Mouse (Mus musculus) forebrain, embryonic 16.5 days (tissue): ENCODE measurements around the gene Dusp5. TPM values are rescaled to one million over a fixed set of nuclear protein-coding genes. Genes with fewer than 3 reads are reported as not detected.

Source experiments
- ATAC-seq: fragments of 200-750 bp; cut with Nextera tagmentation; 2 replicates; pipeline ENCODE4 v1.8.0; 2017; ENCODE audit warnings: mild to moderate bottlenecking, moderate library complexity
- H3K27ac ChIP-seq: fragments of 300-500 bp; sonication (generic); 2 replicates; pipeline ENCODE4 v1.5.1; 2014; ENCODE audit warnings: low read length, control low read depth
- H3K27me3 ChIP-seq: fragments of 300-500 bp; sonication (generic); replicated peaks from 2 replicates; pipeline ENCODE4 v1.6.1; 2014; ENCODE audit warnings: low read length; ENCODE audit not compliant: control insufficient read depth, insufficient read depth
- H3K36me3 ChIP-seq: fragments of 300-500 bp; sonication (generic); 2 replicates; pipeline ENCODE4 v1.6.1; 2014; ENCODE audit not compliant: control insufficient read depth, insufficient read depth
- H3K4me1 ChIP-seq: fragments of 300-500 bp; sonication (generic); replicated peaks from 2 replicates; pipeline ENCODE4 v1.6.1; 2014; ENCODE audit warnings: low read length; ENCODE audit not compliant: control insufficient read depth, insufficient read depth
- H3K4me2 ChIP-seq: fragments of 300-500 bp; sonication (generic); 2 replicates; pipeline ENCODE4 v1.6.1; 2014; ENCODE audit warnings: mild to moderate bottlenecking, low read length, control low read depth
- H3K4me3 ChIP-seq: fragments of 300-500 bp; sonication (generic); replicated peaks from 2 replicates; pipeline ENCODE4 v1.5.1; 2014; ENCODE audit warnings: mild to moderate bottlenecking, low read length, control low read depth
- H3K9ac ChIP-seq: fragments of 300-500 bp; sonication (generic); replicated peaks from 2 replicates; pipeline ENCODE4 v1.6.1; 2014; ENCODE audit warnings: low read depth, low read length, control low read depth
- H3K9me3 ChIP-seq: fragments of 300-500 bp; sonication (generic); 2 replicates; pipeline ENCODE4 v1.6.1; 2016; ENCODE audit warnings: low read length; ENCODE audit not compliant: control insufficient read depth
- WGBS: fragments of 180-500 bp; shearing (Covaris S2); extraction: QIAGEN DNeasy Blood & Tissue Kit; methylation state at CpG from one replicate; pipeline ENCODE4 v1.1.7; 2014; 5-methylcytosine and 5-hydroxymethylcytosine counted together
- polyA plus RNA-seq: library from polyadenylated mRNA; unstranded; fragments of >200 nt; fragmentation: Nextera tagmentation; extraction: Ambion mirVana; gene quantifications from 2 replicates; pipeline ENCODE4 v1.2.1, GENCODE M21; 2015

Dusp5 gene
- polyA plus RNA-seq, 1 experiment from 2014 or later = 3.9 TPM

DNA sequence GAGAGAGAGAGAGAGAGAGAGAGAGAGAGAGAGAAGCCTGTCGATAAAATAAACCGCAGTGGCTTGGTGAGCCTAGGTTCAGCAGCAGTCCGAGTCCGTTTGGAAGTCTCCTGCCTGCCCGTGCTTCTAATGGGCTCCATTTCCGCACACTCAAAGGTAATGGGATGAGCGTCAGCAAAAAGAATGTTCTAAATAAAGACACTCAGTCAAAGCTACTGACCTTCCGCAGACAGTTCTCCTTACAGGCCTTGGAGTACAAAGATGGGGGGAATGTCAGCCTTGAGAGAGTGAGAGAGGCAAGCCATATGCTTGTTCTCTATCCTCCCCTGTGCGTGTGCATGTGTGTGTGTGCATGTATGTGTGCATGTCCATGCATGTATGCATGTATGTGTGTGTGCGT is 23.2 kb upstream of the Dusp5 start:
- ATAC-seq = no peak
- WGBS = 83% methylated on average over 10 of the region's 10 CpGs
- Histone ChIP-seq H3K9ac (no peak overlapping the region), H3K36me3 (no peaks in the 10 kb centered on the region), H3K27me3 (no peaks in the 10 kb centered on the region), H3K4me2 (no peak overlapping the region), H3K4me3 (no peak overlapping the region), H3K4me1 (no peaks in the 10 kb centered on the region), H3K9me3 (no peaks in the 10 kb centered on the region), H3K27ac (no peak overlapping the region)

DNA sequence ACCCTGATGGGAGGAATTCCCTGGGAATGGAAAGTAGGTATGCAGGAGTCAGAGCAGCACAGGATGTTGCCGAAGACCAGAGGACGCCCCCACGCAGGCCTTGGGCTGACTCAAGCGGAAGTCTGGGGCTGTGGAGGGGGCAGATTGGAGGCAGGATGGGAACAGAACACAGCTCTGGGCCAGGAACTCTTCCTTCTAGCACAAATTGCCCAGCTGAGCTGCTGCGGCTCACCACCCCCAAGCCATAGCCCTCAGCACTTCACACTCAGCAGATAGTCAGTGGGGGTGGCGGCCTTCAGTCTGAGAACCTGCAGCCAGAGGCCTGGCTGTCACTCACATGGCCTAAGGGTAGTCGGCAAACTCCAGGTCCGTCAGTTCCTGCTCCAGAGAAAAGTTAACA is 21.4 kb upstream of the Dusp5 start:
- Histone ChIP-seq H3K27ac (no peak overlapping the region), H3K9ac (no peak overlapping the region), H3K27me3 (no peaks in the 10 kb centered on the region), H3K4me2 (no peak overlapping the region), H3K4me1 (no peaks in the 10 kb centered on the region), H3K4me3 (no peak overlapping the region), H3K36me3 (no peaks in the 10 kb centered on the region), H3K9me3 (no peaks in the 10 kb centered on the region)
- 59% methylated on average over 8 of the region's 8 CpGs for WGBS
- ATAC-seq = no peak

DNA sequence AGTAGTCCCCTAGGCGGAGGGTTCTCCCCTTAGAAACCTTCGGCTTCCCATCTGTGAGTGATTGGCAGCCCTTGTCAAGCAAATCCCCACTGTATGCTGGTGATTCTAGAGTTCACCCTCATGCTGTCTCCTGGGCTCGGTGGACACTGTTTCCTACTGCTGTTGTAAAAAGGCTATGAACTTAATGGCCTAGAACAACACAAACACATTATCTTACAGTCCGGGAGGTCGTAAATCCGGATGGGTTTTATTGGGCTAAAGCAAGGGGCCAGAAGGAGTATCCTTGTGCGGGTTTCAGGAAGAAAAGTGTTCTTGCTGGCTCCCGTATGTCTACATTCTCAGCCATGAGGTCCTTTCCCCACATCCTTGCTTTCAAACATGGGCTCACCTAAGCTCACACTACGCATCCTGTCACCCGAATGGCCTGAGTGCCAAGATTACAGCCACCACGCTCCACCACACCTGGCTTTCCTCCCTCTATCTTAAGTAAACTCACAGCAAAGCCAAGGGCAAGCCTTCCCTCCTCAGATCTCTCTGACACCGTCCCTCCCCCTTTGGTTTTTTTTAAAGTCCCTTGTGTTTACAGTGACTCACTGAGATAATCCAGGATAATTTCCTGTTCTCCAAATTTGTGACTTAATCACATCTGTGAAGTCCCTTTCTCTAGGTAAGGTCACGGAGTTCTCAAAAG is 17.5 kb upstream of the Dusp5 start:
- Histone ChIP-seq H3K27ac (no peak overlapping the region), H3K27me3 (no peaks in the 10 kb centered on the region), H3K9me3 (no peaks in the 10 kb centered on the region), H3K36me3 (no peaks in the 10 kb centered on the region), H3K4me3 (no peak overlapping the region), H3K9ac (no peak overlapping the region), H3K4me2 (no peak overlapping the region), H3K4me1 (no peaks in the 10 kb centered on the region)
- no peak for ATAC-seq
- 89% methylated on average over 13 of the region's 13 CpGs for WGBS

DNA sequence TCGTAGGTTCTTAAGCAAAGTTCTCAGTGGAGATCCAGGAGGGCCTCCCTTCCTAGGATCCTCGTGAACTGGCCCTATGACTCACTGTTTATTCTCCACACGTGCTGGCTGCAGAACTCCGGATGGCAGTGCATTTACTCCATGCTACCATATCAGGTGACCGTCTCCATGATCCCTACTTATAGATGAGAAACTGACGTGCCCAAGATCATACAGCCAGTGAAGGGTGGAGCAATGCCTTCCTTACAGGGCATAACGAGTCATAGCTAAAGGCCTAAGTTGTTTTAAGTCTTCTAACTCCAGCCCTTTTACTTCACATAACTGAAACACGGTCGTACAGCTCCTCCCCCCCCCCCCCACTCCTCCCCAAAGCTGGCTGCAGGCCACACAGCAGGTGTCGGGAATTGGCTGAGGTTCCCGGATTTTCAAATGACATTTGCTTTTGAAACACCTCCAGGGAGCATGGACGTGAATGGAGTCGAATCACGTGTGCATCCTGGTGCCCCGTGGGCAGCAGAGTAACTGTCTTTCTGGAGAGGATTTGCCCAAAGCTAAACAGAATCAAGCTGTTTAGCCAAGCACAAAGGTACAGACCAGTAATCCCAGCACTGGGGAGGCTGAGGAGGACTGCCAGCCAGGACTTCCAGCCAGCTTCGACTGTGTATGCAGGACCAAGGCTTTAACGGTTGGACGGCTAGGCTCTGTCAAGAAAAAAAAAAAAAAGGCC is 11.4 kb upstream of the Dusp5 start:
- H3K4me1 ChIP-seq = peaks cover 10% of the 10 kb centered on the region; the same call in 1 of the 2 replicates
- no peak overlapping the region for H3K4me2 ChIP-seq
- H3K4me3 ChIP-seq = no peak overlapping the region
- no peaks in the 10 kb centered on the region for H3K27me3 ChIP-seq
- no peaks in the 10 kb centered on the region for H3K9me3 ChIP-seq
- no peak overlapping the region for H3K9ac ChIP-seq
- H3K36me3 ChIP-seq = no peaks in the 10 kb centered on the region
- H3K27ac ChIP-seq = no peak overlapping the region
- ATAC-seq = peak; percentile 88
- 16% methylated on average over 18 of the region's 18 CpGs for WGBS

DNA sequence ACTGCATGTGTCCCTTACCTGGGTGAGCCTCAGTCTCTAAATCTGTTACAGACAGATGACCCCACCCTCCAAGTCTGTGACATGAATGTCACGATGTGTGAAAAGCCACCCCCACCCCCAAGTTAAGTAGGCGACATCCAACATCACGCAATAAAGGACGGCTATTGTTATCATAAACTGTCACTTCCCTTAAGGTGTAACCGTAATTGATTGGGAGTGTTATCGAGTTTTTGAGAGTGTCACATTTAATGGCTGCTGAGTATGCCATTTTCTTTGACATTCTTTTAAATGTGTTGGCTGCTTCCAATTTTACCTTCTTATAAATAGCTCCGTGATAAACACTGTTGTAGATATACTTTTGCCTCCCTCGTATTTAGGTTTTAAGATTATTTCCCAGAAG is 9.4 kb upstream of the Dusp5 start:
- no peak for ATAC-seq

GRCm38 (mm10) chr19:53519981-53520380 is 8.9 kb upstream of the Dusp5 start:
- Histone ChIP-seq H3K4me1 (peaks cover 10% of the 10 kb centered on the region; the same call in 1 of the 2 replicates), H3K9me3 (no peaks in the 10 kb centered on the region), H3K4me2 (no peak overlapping the region), H3K4me3 (no peak overlapping the region), H3K36me3 (no peaks in the 10 kb centered on the region), H3K27me3 (no peaks in the 10 kb centered on the region), H3K9ac (no peak overlapping the region), H3K27ac (no peak overlapping the region)
- 87% methylated on average over 10 of the region's 10 CpGs for WGBS
- no peak for ATAC-seq

More for the DNA sequence above, 9.4 kb upstream of the Dusp5 start:
- Histone ChIP-seq H3K9me3 (no peaks in the 10 kb centered on the region), H3K9ac (no peak overlapping the region), H3K4me2 (no peak overlapping the region), H3K4me1 (peaks cover 10% of the 10 kb centered on the region; the same call in 1 of the 2 replicates), H3K27me3 (no peaks in the 10 kb centered on the region), H3K27ac (no peak overlapping the region), H3K4me3 (no peak overlapping the region), H3K36me3 (no peaks in the 10 kb centered on the region)
- 90% methylated on average over 8 of the region's 8 CpGs for WGBS

- no peaks in the 10 kb centered on the region for H3K36me3 ChIP-seq
- no peak overlapping the region for H3K27ac ChIP-seq
- peaks cover 10% of the 10 kb centered on the region; the same call in 1 of the 2 replicates for H3K4me1 ChIP-seq
- no peak overlapping the region for H3K4me3 ChIP-seq
- ATAC-seq = no peak
- H3K4me2 ChIP-seq = no peak overlapping the region
- H3K27me3 ChIP-seq = no peaks in the 10 kb centered on the region
- H3K9me3 ChIP-seq = no peaks in the 10 kb centered on the region
- H3K9ac ChIP-seq = no peak overlapping the region
- WGBS = 59% methylated on average over 11 of the region's 11 CpGs
Measured at GRCm38 (mm10) chr19:53521137-53521795, 7.6 kb upstream of the Dusp5 start.

DNA sequence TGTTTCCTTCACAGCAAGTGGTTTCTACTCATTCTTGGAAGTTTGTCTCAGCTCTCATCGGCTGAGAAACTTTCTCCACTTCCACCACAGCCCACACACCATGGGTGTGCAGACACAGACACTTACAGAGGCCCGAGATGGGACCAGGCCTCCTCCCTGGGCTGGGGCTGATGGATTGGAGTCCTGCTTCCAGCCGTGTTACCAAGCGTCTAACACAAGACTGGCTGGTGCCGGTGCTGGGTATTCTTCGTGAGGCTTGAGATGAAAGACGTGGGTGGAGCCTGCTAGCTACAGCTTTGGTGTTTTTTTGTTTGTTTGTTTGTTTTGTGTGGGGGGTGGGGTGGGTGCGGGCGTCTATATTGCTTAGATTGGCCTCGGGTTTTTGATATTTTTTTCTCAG is 1.4 kb upstream of the Dusp5 start:
- H3K36me3 ChIP-seq = no peaks in the 10 kb centered on the region
- H3K27ac ChIP-seq = no peak overlapping the region
- no peak for ATAC-seq
- peaks cover 15% of the 10 kb centered on the region for H3K4me1 ChIP-seq
- no peak overlapping the region for H3K4me3 ChIP-seq
- H3K4me2 ChIP-seq = no peak overlapping the region
- H3K27me3 ChIP-seq = peaks cover 19% of the 10 kb centered on the region
- H3K9ac ChIP-seq = no peak overlapping the region
- no peaks in the 10 kb centered on the region for H3K9me3 ChIP-seq
- WGBS = 23% methylated on average over 10 of the region's 10 CpGs

DNA sequence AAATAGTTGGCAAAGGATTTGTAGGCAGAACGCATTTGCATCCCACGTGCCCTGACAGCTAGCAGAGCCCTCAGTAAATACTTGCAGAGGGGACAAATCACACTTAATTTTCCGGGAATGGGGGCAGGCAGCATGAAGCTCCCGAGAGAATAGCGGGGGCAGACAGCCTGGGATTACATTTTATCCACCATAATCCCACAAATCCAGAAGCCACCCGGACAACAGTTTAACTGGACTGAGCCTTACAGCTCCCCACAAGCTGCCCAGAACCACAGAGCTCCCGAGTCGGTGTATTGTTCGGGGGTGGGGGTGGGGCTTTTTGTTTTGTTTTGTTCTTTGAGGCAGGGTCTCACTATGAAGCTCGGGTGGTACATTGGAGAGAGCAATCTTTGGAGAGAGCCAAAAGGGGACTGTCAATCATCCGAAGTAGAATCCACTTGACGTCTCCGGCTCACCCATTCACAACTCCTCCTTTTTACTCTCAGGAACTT is 733 bp upstream of the Dusp5 start:
- peak overlapping the region; percentile 71 for H3K4me3 ChIP-seq
- peak overlapping the region; percentile 83 for H3K4me2 ChIP-seq
- H3K36me3 ChIP-seq = no peaks in the 10 kb centered on the region
- under 1% methylated on average over 13 of the region's 13 CpGs for WGBS
- peaks cover 19% of the 10 kb centered on the region for H3K27me3 ChIP-seq
- H3K27ac ChIP-seq = no peak overlapping the region
- H3K9ac ChIP-seq = peak overlapping the region; percentile 62
- H3K9me3 ChIP-seq = no peaks in the 10 kb centered on the region
- peak; percentile 24 for ATAC-seq
- peaks cover 15% of the 10 kb centered on the region for H3K4me1 ChIP-seq
